Mouse (Mus musculus): Measurements from ENCODE around the gene Pou2f2.

Gene Pou2f2

GRCm38 (mm10) chr7:25179606-25180161 lies at the start of gene Pou2f2:
Gene Pou2f2, minus strand, starts transcription at chr7:25179726.
- DNase-seq = peak; percentile 84

- peak; percentile 60 for DNase-seq
Observed at GRCm38 (mm10) chr7:25227523-25228300, 48.2 kb upstream of the Pou2f2 start.

- no peak for DNase-seq
Observed at GRCm38 (mm10) chr7:25222275-25222967, 42.9 kb upstream of the Pou2f2 start.

- DNase-seq = peak; percentile 98
Observed at GRCm38 (mm10) chr7:25221102-25221883, 41.8 kb upstream of the Pou2f2 start, which contains the start of gene Zfp526. Gene Zfp526, plus strand, starts transcription at chr7:25221425.

GRCm38 (mm10) chr7:25220457-25221101 lies 41.1 kb upstream of the Pou2f2 start, which contains the start of gene Dedd2:
Gene Dedd2, minus strand, starts transcription at chr7:25220615.
- no peak for DNase-seq

- DNase-seq = peak; percentile 96
Observed at GRCm38 (mm10) chr7:25219756-25220456, 40.4 kb upstream of the Pou2f2 start.

- no peak for DNase-seq
Observed at GRCm38 (mm10) chr7:25219416-25219750, 39.9 kb upstream of the Pou2f2 start.

GRCm38 (mm10) chr7:25218705-25219415 lies 39.3 kb upstream of the Pou2f2 start:
- no peak for DNase-seq

GRCm38 (mm10) chr7:25217653-25218395 lies 38.3 kb upstream of the Pou2f2 start:
- DNase-seq = no peak

GRCm38 (mm10) chr7:25214172-25214571 lies 34.6 kb upstream of the Pou2f2 start:
- DNase-seq = no peak

GRCm38 (mm10) chr7:25213099-25213498 lies 33.6 kb upstream of the Pou2f2 start:
- DNase-seq = no peak

- DNase-seq = no peak
Observed at GRCm38 (mm10) chr7:25210482-25210881, 31.0 kb upstream of the Pou2f2 start.

- DNase-seq = no peak
Observed at GRCm38 (mm10) chr7:25209161-25209622, 29.7 kb upstream of the Pou2f2 start.

- DNase-seq = no peak
Observed at GRCm38 (mm10) chr7:25206094-25206830, 26.7 kb upstream of the Pou2f2 start.

- DNase-seq = no peak
Observed at GRCm38 (mm10) chr7:25205355-25206093, 26.0 kb upstream of the Pou2f2 start.

- no peak for DNase-seq
Observed at GRCm38 (mm10) chr7:25203624-25204023, 24.1 kb upstream of the Pou2f2 start.

GRCm38 (mm10) chr7:25197384-25198018 lies 18.0 kb upstream of the Pou2f2 start:
- DNase-seq = no peak

GRCm38 (mm10) chr7:25196107-25196506 lies 16.6 kb upstream of the Pou2f2 start:
- no peak for DNase-seq

Measured in layer of hippocampus, adult 9-11 months (tissue).